Mouse (Mus musculus) stomach, postnatal 0 days (tissue): ENCODE measurements around the gene Sema3g.

Experiments
- CTCF ChIP-seq: IDR thresholded peaks from 2 replicates; pipeline ENCODE4 v1.5.1; 2016; ENCODE audit warnings: antibody characterized with exemption, low read depth, mild to moderate bottlenecking, moderate library complexity
- EP300 ChIP-seq: optimal IDR thresholded peaks from 2 replicates; pipeline ENCODE3; 2016; ENCODE audit warnings: antibody characterized with exemption

- no peak for TF ChIP-seq EP300
- no peak for TF ChIP-seq CTCF
These were observed 11.8 kb upstream of the Sema3g start for GRCm38 (mm10) chr14:31205562-31206467.
